30 mouse cellular contexts compared by ENCODE assay signal in genomic region chrX:137127542-137127941, GRCm38 (mm10). TPM values are rescaled to one million over a fixed set of nuclear protein-coding genes. Genes with fewer than 3 reads are reported as not detected.
DNase-seq lines count a peak whose midpoint lies in the region; ATAC-seq and TF ChIP-seq lines count a peak whose summit lies in the region.
"Had no signal": no experiment of that assay in that cellular context is flagged by ENCODE, and none has a peak within 500 bp of the region (broad histone marks: within the 10 kb centered on the region; RNA-seq: fewer than 3 reads in every experiment).

No protein-coding gene starts in this region.

- H3K4me3 ChIP-seq in forebrain, embryonic 10.5 days = 0 out of 2 replicates have a peak overlapping the region, but pooled peaks have one; percentile 10
- H3K4me3 ChIP-seq in forebrain, embryonic 14.5 days (ENCODE audit: low read depth, low read length) = no peak overlapping the region
- H3K4me3 ChIP-seq in heart, embryonic 14.5 days (ENCODE audit: control insufficient read depth in 1 of 2, insufficient read depth in 1 of 2, low read depth in 1 of 2, low read length in 2 of 2) = no peak overlapping the region; a peak in 1 of 4 replicates
- H3K4me3 ChIP-seq in limb, embryonic 11.5 days (ENCODE audit: low read depth, low read length) = no peak overlapping the region
- H3K4me3 ChIP-seq in limb, embryonic 10.5 days = no peak overlapping the region
- peak overlapping the region; percentile 51 for H3K4me3 ChIP-seq in testis, adult 2 months (ENCODE audit: control insufficient read depth, low read depth, low read length)
- H3K4me3 ChIP-seq: embryonic facial prominence, embryonic 15.5 days; kidney, embryonic 15.5 days; limb, embryonic 13.5 days; liver, embryonic 12.5 days; neural tube, embryonic 15.5 days had no signal

- H3K36me3 ChIP-seq in forebrain, embryonic 10.5 days (replicated peaks) = no peaks in the 10 kb centered on the region
- H3K36me3 ChIP-seq in forebrain, embryonic 14.5 days (ENCODE audit: control insufficient read depth, insufficient read depth, low read length) = no peaks in the 10 kb centered on the region
- no peaks in the 10 kb centered on the region for H3K36me3 ChIP-seq in heart, embryonic 14.5 days (ENCODE audit: control insufficient read depth, insufficient read depth, low read length)
- H3K36me3 ChIP-seq in limb, embryonic 11.5 days (ENCODE audit: control insufficient read depth, insufficient read depth, low read length) = no peaks in the 10 kb centered on the region
- H3K36me3 ChIP-seq in limb, embryonic 10.5 days = no peaks in the 10 kb centered on the region
- H3K36me3 ChIP-seq in testis, adult 2 months (ENCODE audit: control insufficient read depth, insufficient read depth, low read length) = no peaks in the 10 kb centered on the region
- H3K36me3 ChIP-seq: embryonic facial prominence, embryonic 15.5 days; kidney, embryonic 15.5 days; limb, embryonic 13.5 days; liver, embryonic 12.5 days; neural tube, embryonic 15.5 days had no signal

- H3K9ac ChIP-seq in forebrain, embryonic 14.5 days (ENCODE audit: low read length) = no peak overlapping the region
- H3K9ac ChIP-seq in heart, embryonic 14.5 days (ENCODE audit: low read length) = no peak overlapping the region
- H3K9ac ChIP-seq in limb, embryonic 11.5 days (ENCODE audit: low read length) = no peak overlapping the region
- H3K9ac ChIP-seq: embryonic facial prominence, embryonic 15.5 days; kidney, embryonic 15.5 days; limb, embryonic 13.5 days; liver, embryonic 12.5 days; neural tube, embryonic 15.5 days had no signal

- WGBS in forebrain, embryonic 10.5 days = 15% methylated on average over 17 of the region's 17 CpGs
- WGBS in forebrain, embryonic 14.5 days = 22% methylated on average over 17 of the region's 17 CpGs
- 18% methylated on average over 17 of the region's 17 CpGs for WGBS in heart, embryonic 14.5 days
- 14% methylated on average over 17 of the region's 17 CpGs for WGBS in limb, embryonic 11.5 days
- WGBS in limb, embryonic 10.5 days = 10% methylated on average over 17 of the region's 17 CpGs

- no peak for TF ChIP-seq POLR2A in testis, adult 2 months (IDR thresholded peaks at IDR 0.05; ENCODE audit: control insufficient read depth, low read depth, low read length)

- no peak for TF ChIP-seq CTCF in testis, adult 2 months (IDR thresholded peaks at IDR 0.05; ENCODE audit: control insufficient read depth, insufficient read depth, insufficient replicate concordance, low read depth, low read length)

- H3K4me2 ChIP-seq in forebrain, embryonic 14.5 days (ENCODE audit: low read length) = no peak overlapping the region
- peak overlapping the region; percentile 36 for H3K4me2 ChIP-seq in heart, embryonic 14.5 days (ENCODE audit: low read length)
- no peak overlapping the region for H3K4me2 ChIP-seq in limb, embryonic 11.5 days (ENCODE audit: low read depth, severe bottlenecking)
- H3K4me2 ChIP-seq: embryonic facial prominence, embryonic 15.5 days; kidney, embryonic 15.5 days; limb, embryonic 13.5 days; liver, embryonic 12.5 days; neural tube, embryonic 15.5 days had no signal

- H3K27me3 ChIP-seq in forebrain, embryonic 10.5 days (ENCODE audit: poor library complexity, severe bottlenecking) = peaks cover 81% of the 10 kb centered on the region
- peaks cover 32% of the 10 kb centered on the region for H3K27me3 ChIP-seq in forebrain, embryonic 14.5 days (replicated peaks; ENCODE audit: control insufficient read depth, insufficient read depth, low read length)
- H3K27me3 ChIP-seq in heart, embryonic 14.5 days (ENCODE audit: control insufficient read depth, insufficient read depth, low read length) = peaks cover 44% of the 10 kb centered on the region
- H3K27me3 ChIP-seq in limb, embryonic 11.5 days (ENCODE audit: control insufficient read depth, insufficient read depth, low read length) = peaks cover 24% of the 10 kb centered on the region
- peaks cover 73% of the 10 kb centered on the region for H3K27me3 ChIP-seq in limb, embryonic 10.5 days (ENCODE audit: low read depth, poor library complexity, severe bottlenecking)
- no peaks in the 10 kb centered on the region for H3K27me3 ChIP-seq in testis, adult 2 months (ENCODE audit: control insufficient read depth, insufficient read depth, low read length)

- H3K27ac ChIP-seq in forebrain, embryonic 10.5 days = no peak overlapping the region
- H3K27ac ChIP-seq in forebrain, embryonic 14.5 days (ENCODE audit: low read depth, low read length) = no peak overlapping the region
- no peak overlapping the region for H3K27ac ChIP-seq in heart, embryonic 14.5 days (replicated peaks in 1 of 2; ENCODE audit: control insufficient read depth in 1 of 2, insufficient read depth in 1 of 2, low read depth in 2 of 2, low read length in 2 of 2)
- H3K27ac ChIP-seq in limb, embryonic 11.5 days (replicated peaks; ENCODE audit: low read depth, low read length) = no peak overlapping the region
- H3K27ac ChIP-seq in limb, embryonic 10.5 days = no peak overlapping the region
- peak overlapping the region; percentile 29; the same call in 1 of the 2 replicates for H3K27ac ChIP-seq in testis, adult 2 months (ENCODE audit: control insufficient read depth, insufficient read depth, low read depth, low read length)
- H3K27ac ChIP-seq: embryonic facial prominence, embryonic 15.5 days; kidney, embryonic 15.5 days; limb, embryonic 13.5 days; liver, embryonic 12.5 days; neural tube, embryonic 15.5 days had no signal

- ATAC-seq in forebrain, embryonic 14.5 days = no peak
- no peak for ATAC-seq in heart, embryonic 14.5 days (ENCODE audit: insufficient number of reproducible peaks, insufficient read depth, low FRiP score, low read depth)
- ATAC-seq in limb, embryonic 11.5 days (ENCODE audit: insufficient number of reproducible peaks, low FRiP score, low TSS enrichment, low read depth) = 0 out of 2 replicates have a peak, but pooled peaks have one; percentile 31
- ATAC-seq: liver, embryonic 12.5 days had no signal

- DNase-seq in forebrain, embryonic 10.5 days (ENCODE audit: extremely low spot score, low spot score) = no peak
- no peak for DNase-seq in forebrain, embryonic 14.5 days (ENCODE audit: low spot score)
- no peak for DNase-seq in heart, adult 18-20 months
- no peak for DNase-seq in limb, embryonic 11.5 days (ENCODE audit: low spot score)
- DNase-seq in limb, embryonic 10.5 days (ENCODE audit: low spot score) = no peak
- DNase-seq in testis, postnatal 10 days (ENCODE audit: low spot score) = no peak
- DNase-seq: adrenal gland, postnatal 10 days; cerebellum, adult 18-20 months; cerebellum, postnatal 14 days; embryo, embryonic 11 days; gastrocnemius, postnatal 36 days; kidney, adult 11 months; kidney, postnatal 36 days; layer of hippocampus, postnatal 36 days; lung, adult 18-20 months; lung, postnatal 10 days had no signal

- no peaks in the 10 kb centered on the region for H3K4me1 ChIP-seq in forebrain, embryonic 10.5 days
- no peaks in the 10 kb centered on the region for H3K4me1 ChIP-seq in forebrain, embryonic 14.5 days (ENCODE audit: control insufficient read depth, insufficient read depth, low read length)
- H3K4me1 ChIP-seq in heart, embryonic 14.5 days (ENCODE audit: control insufficient read depth in 2 of 2, insufficient read depth in 2 of 2, low read length in 2 of 2) = no peaks in the 10 kb centered on the region
- H3K4me1 ChIP-seq in limb, embryonic 11.5 days (ENCODE audit: control insufficient read depth, insufficient read depth, low read length) = no peaks in the 10 kb centered on the region
- no peaks in the 10 kb centered on the region for H3K4me1 ChIP-seq in limb, embryonic 10.5 days
- no peaks in the 10 kb centered on the region; the same call in 1 of the 2 replicates for H3K4me1 ChIP-seq in testis, adult 2 months (ENCODE audit: control insufficient read depth, insufficient read depth, low read length)
- H3K4me1 ChIP-seq: embryonic facial prominence, embryonic 15.5 days; kidney, embryonic 15.5 days; limb, embryonic 13.5 days; liver, embryonic 12.5 days; neural tube, embryonic 15.5 days had no signal

- H3K9me3 ChIP-seq in forebrain, embryonic 10.5 days = no peaks in the 10 kb centered on the region
- no peaks in the 10 kb centered on the region for H3K9me3 ChIP-seq in forebrain, embryonic 14.5 days (replicated peaks; ENCODE audit: control insufficient read depth, low read length)
- H3K9me3 ChIP-seq in heart, embryonic 14.5 days (ENCODE audit: control insufficient read depth, low read length) = no peaks in the 10 kb centered on the region
- H3K9me3 ChIP-seq in limb, embryonic 11.5 days (ENCODE audit: control insufficient read depth, low read length) = no peaks in the 10 kb centered on the region
- H3K9me3 ChIP-seq in limb, embryonic 10.5 days (replicated peaks) = no peaks in the 10 kb centered on the region
- H3K9me3 ChIP-seq: embryonic facial prominence, embryonic 15.5 days; kidney, embryonic 15.5 days; limb, embryonic 13.5 days; liver, embryonic 12.5 days; neural tube, embryonic 15.5 days had no signal

RNA-seq across cellular contexts. Expression of gene Esx1, which starts 5.7 kb away (rescaled TPM):
- polyA plus RNA-seq in forebrain, embryonic 10.5 days (2016; fragmentation: Nextera tagmentation; extraction: Ambion mirVana) = not detected in 2 replicates
- polyA plus RNA-seq in forebrain, embryonic 14.5 days (2014; fragmentation: Nextera tagmentation; extraction: Ambion mirVana) = not detected in 2 replicates
- not detected in 2 replicates for polyA plus RNA-seq in heart, embryonic 14.5 days (2014; fragmentation: Nextera tagmentation; extraction: Ambion mirVana)
- total RNA-seq in heart, adult 18-20 months (2021) = not detected
- not detected in 2 replicates for polyA plus RNA-seq in limb, embryonic 11.5 days (2014; fragmentation: Nextera tagmentation; extraction: Ambion mirVana)
- not detected in 2 replicates for polyA plus RNA-seq in limb, embryonic 10.5 days (2016; fragmentation: Nextera tagmentation; extraction: Ambion mirVana)
- 16.9 and 18.4 TPM in 2 replicates for polyA plus RNA-seq in testis, adult 2 months (2012; rRNA removed)
- total RNA-seq: adrenal gland, postnatal 10 days; gastrocnemius, adult 18-20 months; gastrocnemius, postnatal 36 days; hematopoietic stem cell, adult 5-6 weeks; layer of hippocampus, adult 8-10 months; layer of hippocampus, postnatal 36 days; left cerebral cortex, postnatal 10 days had no signal
- polyA plus RNA-seq: embryonic facial prominence, embryonic 15.5 days; kidney, embryonic 15.5 days; limb, embryonic 13.5 days; liver, embryonic 12.5 days; neural tube, embryonic 15.5 days; small intestine, adult 2 months; stomach, embryonic 16.5 days; urinary bladder, adult 2 months had no signal

Comparison
In these comparisons a context has a peak if more than half of its experiments do, and no peak if none do; other contexts are left out.
1. H3K4me3 ChIP-seq: peak in forebrain, embryonic 10.5 days (single experiment) and testis, adult 2 months (single experiment); none in forebrain, embryonic 14.5 days (single experiment), heart, embryonic 14.5 days (0 of 2), limb, embryonic 11.5 days (single experiment) and limb, embryonic 10.5 days (single experiment).
2. RNA of gene Esx1, which starts 5.7 kb away (polyA plus RNA-seq): 16.9 to 18.4 TPM in testis, adult 2 months; not detected in limb, embryonic 10.5 days, not detected in forebrain, embryonic 10.5 days, not detected in forebrain, embryonic 14.5 days, not detected in heart, embryonic 14.5 days and not detected in limb, embryonic 11.5 days; every median in the first group is over 10 times any median in the second.